Mouse (Mus musculus) brain, embryonic 14.5 days (tissue): ENCODE measurements around the gene Rasip1.

Source experiments
- CTCF ChIP-seq: fragments of 200-500 bp; IDR thresholded peaks from 2 replicates; pipeline ENCODE4 v1.5.1; 2012; ENCODE audit warnings: inconsistent platforms, mild to moderate bottlenecking, moderate library complexity, borderline replicate concordance; ENCODE audit not compliant: insufficient read depth, insufficient read length; ENCODE audit errors: extremely low read depth
- POLR2A ChIP-seq: fragments of 200-500 bp; IDR thresholded peaks from 2 replicates; pipeline ENCODE4 v1.6.1; 2012; ENCODE audit warnings: mild to moderate bottlenecking, inconsistent platforms, borderline replicate concordance; ENCODE audit not compliant: poor library complexity, insufficient read depth, insufficient read length, severe bottlenecking; ENCODE audit errors: extremely low read depth

DNA sequence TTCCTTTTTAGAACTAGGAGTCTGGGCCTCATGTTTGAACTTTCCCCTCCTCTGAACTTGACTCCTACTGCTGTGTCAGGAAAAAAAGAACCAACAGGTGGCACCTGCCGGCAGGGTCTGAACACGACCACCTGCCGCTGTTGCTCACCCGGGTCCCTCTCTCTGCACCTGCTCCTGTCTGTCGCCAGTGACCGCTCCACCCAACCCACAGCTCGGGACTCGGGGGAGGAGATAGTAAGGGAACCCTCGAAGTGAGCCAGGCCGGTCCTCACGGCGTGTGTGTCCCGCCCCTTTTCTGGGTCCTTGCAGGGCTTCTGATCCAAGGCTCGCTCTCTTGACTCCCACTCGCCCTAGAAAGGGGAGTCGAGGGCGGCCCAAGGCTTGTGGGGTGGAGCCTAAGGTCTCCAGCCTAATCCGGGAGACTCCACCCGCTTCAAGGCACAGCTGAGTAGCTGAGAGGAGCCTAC is 12.3 kb downstream of the Rasip1 start, which contains the start of gene Mamstr:
- TF ChIP-seq CTCF (no peak), POLR2A (no peak)
